ENCODE assay signal across 19 mouse cellular contexts in the genomic region with DNA sequence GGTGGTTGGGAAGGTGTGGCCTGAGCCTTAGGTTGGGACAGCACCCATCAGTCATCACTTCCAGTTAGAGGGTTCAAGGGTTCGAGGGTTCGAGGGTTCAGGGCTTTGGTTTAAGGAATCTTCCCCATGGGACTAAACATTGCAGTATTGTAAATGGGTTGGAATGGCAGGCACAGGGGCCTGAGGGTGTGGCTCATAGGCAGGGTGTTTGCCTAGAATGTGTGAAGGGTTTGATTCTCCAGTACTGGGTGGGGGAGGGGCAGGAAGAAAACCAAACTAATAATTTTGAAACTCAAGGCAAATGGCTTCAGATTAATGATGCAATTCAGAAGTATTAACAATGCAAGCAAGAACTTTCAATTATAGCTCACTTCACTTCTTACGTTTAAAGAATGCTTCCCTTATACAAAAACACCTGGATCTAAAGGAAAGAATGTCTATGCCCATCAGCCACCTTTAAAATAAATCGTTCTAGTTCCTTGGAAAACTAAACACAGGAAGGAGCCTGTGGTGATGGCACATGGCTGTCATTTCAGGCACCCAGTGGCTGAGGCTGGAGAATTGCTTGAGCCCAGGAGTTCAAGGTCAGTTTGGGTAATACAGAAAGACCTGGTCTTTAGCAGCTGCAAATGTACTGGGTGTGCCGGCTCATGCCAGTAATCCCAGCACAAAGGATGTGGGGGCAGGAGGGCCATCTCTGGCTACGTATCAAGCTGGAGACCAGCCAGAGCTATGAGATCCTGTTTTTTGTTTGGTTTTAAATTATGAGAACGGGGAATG. TPM values are rescaled to one million over a fixed set of nuclear protein-coding genes. Genes with fewer than 3 reads are reported as not detected.
"Had no signal": no experiment of that assay in that cellular context is flagged by ENCODE, and none has a peak within 500 bp of the region (broad histone marks: within the 10 kb centered on the region; RNA-seq: fewer than 3 reads in every experiment).

No protein-coding gene starts in this region.

- DNase-seq: kidney, adult 9 months; kidney, postnatal 14 days; kidney, postnatal 4 days; left cerebral cortex, postnatal 4 days; liver; lung, adult 18-20 months; lung, postnatal 10 days; lung, postnatal 36 days; thymus, postnatal 36 days had no signal

- H3K9me3 ChIP-seq: limb, embryonic 13.5 days; liver, embryonic 12.5 days; liver, embryonic 15.5 days; lung, embryonic 15.5 days; midbrain, embryonic 10.5 days; midbrain, embryonic 13.5 days had no signal

- H3K4me3 ChIP-seq: limb, embryonic 13.5 days; liver, embryonic 12.5 days; liver, embryonic 15.5 days; lung, embryonic 15.5 days; megakaryocyte, embryonic 14.5 days; midbrain, embryonic 10.5 days; midbrain, embryonic 13.5 days; myocyte had no signal

- H3K4me1 ChIP-seq: limb, embryonic 13.5 days; liver, embryonic 12.5 days; liver, embryonic 15.5 days; midbrain, embryonic 13.5 days had no signal

- H3K9ac ChIP-seq: limb, embryonic 13.5 days; liver, embryonic 12.5 days; liver, embryonic 15.5 days; lung, embryonic 15.5 days; midbrain, embryonic 13.5 days had no signal

- ATAC-seq: liver, embryonic 12.5 days; midbrain, embryonic 13.5 days; midbrain, embryonic 16.5 days had no signal

- H3K36me3 ChIP-seq: limb, embryonic 13.5 days; liver, embryonic 12.5 days; liver, embryonic 15.5 days; lung, embryonic 15.5 days; midbrain, embryonic 10.5 days; midbrain, embryonic 13.5 days had no signal

- H3K27ac ChIP-seq: limb, embryonic 13.5 days; liver, embryonic 12.5 days; liver, embryonic 15.5 days; lung, embryonic 15.5 days; midbrain, embryonic 10.5 days; midbrain, embryonic 13.5 days had no signal

- H3K4me2 ChIP-seq: limb, embryonic 13.5 days; liver, embryonic 12.5 days; liver, embryonic 15.5 days; lung, embryonic 15.5 days; midbrain, embryonic 13.5 days had no signal

RNA-seq across cellular contexts. Expression of a gene that starts 6.1 kb away (rescaled TPM):
- total RNA-seq: monocyte, adult 5-6 weeks had no signal
